Mouse (Mus musculus) embryo, embryonic 11.5 days (tissue): ENCODE results near the gene Nxph4.
A peak's percentile ranks its signal among the peaks of the same experiment; 100 is the strongest.

ENCODE experiments used
- DNase-seq: peaks from one replicate; pipeline ENCODE4 v3.0.0-alpha.2; 2012; ENCODE audit warnings: low read depth, low spot score

The Nxph4 gene

DNA sequence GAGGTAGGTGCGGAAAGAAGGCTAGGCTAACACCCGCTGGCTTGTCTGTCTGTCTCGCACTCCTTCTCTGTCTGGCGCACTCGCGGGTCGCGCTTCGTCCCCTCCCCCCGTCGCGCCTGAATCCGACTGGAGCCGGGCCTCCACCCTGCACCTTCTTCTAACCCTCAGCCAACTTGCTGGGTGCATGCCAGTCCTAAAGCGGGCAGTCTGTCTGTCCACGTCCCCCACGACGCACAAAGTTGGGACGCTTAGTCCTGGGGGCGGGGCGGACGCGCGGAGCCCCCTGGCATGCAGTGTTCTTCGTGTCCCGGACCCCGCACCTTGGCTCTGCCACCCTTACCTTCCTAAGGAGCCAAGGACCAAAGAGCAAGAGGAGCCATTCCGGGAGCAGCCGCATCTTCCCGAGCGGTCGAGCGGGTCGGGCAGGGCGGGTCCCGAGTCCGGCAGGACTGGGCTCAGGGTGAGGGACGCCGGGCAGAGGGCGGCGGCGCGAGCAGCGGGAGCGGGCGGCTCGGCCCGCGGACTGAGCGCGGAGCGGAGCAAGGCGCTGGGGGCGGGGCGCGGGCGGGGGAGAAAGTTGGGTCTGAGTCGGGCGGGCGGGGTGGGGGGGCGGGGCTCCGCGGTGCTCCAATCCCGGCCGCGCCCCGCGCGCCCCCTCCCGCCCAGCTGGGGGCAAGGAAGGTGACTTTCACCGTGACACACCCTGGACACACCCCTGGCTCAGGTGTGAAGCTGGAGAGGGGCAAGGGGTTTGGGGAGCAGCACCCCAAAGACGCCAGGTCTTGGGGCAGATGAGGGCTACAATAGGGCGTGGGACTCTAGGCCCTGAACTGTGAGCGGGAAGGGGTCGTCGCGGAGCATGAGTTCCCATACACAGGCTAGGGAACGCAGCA, at the start of gene Nxph4:
Gene Nxph4 (minus strand): TSS at position 524 of the 893 bp plus-strand sequence.
- DNase-seq = no peak

DNA sequence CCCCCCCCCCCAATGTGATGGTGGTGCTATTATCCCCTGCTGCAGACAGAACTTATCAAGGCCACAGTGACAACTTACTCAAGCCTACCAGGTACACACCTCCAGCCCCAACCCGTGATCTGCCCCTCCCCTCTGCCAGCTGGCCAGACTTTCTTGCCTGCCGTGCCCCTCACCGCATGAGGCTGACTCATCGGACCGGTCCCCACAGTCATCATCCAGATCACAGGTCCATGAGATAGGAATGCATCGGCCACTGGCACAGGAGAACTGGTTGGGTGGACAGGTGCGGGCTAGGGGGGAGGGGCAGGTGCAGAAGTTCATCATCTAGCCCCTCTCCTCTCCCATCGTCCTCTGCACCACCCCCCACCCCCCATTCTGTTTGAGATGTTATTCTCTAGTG, 49.3 kb upstream of the Nxph4 start:
- DNase-seq = no peak

DNA sequence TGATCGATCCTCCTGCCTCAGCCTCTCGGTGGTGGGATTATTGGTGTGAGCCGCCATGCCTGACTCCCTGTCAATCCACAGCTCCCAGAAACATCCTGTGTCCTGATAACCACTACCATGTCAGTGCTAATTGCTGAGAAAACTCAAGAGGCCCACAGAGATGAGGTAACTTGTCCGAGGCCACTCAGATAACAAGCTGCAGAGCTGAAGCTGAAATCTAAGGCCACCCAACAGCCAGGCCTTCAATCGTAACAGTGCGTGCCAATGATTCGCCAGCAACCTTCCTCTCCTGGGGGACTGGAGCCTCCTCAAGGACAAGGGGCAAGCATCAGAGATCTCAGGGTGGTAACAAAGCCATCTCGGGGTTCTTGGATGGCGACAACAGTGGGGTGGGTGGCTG, 46.9 kb upstream of the Nxph4 start:
- DNase-seq = no peak

DNA sequence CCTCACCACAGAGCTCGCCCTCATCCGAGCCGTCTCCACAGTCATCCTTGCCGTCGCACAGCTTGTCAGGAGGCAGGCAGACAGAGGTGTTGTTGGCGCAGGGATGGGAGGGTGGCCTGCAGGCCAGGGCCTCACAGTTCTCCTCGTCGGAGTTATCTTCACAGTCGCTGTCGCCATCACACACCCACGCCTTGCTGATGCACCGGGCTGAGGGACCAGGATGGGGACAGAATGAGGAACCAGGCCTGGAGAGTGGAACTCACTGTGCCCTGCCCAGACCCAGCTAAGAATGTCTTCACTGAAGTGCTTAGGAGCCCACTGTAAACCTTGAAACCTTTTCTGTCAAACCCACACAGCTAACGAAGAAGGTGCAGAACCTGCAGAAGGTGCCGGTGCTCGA, 43.6 kb upstream of the Nxph4 start:
- no peak for DNase-seq

DNA sequence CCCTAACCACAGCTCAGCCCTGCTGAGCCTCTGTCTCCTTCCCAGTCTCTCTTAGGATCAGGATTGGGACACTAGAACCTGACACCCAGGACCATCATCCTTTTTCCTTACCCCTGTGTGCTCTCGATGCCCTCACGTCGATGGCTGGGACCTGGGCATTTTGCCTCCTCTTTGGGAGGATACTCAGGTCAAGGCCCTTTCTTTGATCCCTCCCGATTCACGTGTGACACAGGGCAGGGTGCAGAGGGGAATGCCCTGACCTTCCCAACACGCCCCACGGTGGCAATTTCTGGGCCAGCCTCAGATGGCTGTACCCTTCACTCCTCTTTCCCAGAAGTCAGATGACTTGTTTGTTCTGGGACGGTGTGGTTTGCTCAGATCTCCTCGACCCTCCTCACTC, 42.8 kb upstream of the Nxph4 start:
- DNase-seq = no peak

DNA sequence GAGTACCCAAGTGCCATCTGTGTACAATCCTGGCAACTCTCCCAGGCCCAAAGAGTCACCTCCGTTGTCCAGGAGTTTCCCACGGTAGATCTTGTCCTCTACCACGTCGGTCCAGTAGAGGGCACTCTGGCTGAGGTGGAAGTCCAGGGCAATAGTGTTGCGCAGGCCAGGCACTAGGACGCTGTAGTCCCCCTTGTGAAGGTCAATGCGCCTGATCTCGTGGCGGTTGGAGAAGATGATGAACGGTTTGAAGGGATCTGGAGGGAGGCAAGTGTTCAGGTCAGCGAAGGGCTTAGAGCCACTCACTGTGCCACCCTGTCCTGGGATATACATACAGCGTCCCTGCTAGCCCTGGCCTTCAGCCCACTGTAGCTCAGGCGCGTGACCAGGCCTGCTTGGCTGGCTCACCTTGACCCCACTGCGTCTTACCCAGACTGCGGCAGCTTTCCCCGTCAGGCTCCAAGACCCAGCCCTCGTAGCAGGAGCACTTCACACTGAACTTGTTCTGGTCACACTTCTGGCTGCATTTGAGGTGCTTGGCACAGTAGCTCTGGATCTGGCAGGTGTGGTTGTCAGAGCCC, 42.1 kb upstream of the Nxph4 start:
- DNase-seq = no peak

DNA sequence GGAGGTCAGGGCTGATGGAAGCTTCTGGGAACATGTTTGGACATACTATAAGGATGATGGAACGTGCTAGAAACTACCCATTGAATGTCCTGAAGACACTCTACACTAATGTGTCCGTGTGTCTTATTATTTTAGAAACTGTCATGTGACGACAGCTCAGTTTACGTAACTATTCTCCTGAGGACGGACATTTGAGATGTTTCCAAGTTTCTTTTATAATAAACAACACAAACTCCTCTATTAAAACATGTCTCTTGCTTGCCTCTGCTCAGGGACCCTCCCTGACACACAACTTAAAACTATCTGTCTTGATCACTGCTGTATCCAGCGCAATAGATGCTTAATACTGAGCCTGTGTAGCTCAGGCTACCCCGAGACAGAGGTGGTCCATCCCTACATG, 41.4 kb upstream of the Nxph4 start:
- DNase-seq = no peak

DNA sequence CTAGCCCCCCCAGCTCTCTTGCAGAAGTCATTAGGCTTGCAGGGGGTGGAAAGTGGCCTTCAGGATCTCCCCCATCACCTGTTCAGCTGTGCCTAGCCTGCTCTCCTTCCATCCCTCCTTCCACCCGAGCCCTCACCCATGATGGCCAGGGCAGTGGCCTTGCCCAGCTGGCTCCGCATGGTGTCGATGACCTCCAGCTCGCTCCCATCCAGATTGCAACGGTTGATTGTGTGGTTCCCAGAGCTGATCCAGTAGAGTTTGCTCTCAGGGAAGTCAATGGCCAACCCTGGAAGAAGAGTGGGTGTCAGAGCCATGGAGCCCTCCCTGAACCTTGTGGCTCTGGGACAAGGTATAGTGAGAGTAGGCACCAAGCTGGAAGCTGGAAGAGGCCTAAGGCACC, 37.9 kb upstream of the Nxph4 start:
- DNase-seq = no peak

DNA sequence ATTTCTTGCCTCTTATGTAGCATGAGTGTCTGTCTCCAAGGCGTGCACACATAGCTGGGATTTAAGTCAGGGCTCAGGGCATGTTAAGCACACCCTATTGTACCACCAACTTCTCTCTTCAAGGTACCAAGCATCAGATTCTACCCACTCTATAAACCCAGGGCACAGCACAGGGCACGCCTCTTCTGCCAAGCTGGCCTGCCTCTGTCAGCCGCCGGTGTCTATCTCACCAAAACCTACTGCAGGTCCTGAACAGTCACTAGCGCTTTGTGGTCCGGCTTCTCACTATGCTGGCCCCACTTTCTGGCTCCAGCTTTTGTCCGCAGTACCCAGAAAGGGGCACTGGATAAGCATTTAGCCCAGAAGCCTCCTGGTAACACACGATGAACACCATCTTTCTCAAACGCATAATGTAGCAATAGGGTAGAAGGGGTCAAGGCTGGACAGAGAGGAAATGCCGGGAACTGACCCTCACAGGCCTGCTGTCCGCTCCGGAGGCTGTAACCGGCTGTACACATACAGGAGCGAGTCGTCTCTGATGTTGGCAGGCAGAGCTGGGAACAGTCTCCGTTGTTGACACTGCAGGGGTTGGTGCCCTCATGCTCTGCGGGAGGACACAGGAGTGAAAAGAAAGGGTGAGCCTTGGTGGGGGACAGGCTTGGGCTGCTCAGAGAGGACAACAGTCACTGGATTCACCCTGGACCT, 36.7 kb upstream of the Nxph4 start:
- no peak for DNase-seq

DNA sequence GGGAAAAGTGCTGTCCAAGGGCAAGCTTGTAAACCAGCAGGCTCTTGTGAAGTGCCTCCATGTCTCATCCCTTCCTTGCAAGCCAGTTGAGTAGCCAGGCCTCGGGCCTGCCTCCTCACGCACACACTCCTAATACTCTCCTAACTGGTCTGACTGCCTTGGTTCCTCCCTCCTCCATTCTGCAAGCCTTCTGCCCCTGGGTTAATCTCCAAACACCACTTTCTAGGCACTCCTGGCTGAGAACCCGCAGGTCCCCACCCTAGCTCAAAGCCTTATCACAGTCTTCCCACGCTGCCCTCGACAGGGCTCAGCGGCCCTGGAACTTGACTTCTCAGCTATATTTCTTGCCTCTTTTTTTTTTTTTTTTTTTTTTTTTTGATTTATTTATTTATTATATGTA, 36.0 kb upstream of the Nxph4 start:
- no peak for DNase-seq

DNA sequence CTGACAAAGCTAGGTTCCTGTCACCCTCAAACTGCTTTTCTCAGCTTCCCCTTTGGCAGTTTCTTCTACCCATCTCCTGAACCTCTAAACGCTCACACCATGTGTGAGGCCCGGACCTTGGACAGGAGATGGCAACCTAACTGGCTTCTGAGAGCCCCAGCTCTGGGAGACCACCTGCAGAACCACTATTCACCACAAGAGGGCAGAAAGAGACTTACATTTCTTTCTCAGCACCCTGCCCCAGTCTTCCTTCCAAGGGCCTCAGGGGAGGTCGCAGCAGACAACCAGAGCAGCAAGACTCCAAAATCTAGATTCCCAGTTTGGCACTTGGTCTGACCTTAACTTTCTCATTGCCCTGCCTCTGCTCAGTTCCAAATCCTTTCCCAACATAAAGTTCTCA, 35.1 kb upstream of the Nxph4 start:
- DNase-seq = peak; percentile 66

DNA sequence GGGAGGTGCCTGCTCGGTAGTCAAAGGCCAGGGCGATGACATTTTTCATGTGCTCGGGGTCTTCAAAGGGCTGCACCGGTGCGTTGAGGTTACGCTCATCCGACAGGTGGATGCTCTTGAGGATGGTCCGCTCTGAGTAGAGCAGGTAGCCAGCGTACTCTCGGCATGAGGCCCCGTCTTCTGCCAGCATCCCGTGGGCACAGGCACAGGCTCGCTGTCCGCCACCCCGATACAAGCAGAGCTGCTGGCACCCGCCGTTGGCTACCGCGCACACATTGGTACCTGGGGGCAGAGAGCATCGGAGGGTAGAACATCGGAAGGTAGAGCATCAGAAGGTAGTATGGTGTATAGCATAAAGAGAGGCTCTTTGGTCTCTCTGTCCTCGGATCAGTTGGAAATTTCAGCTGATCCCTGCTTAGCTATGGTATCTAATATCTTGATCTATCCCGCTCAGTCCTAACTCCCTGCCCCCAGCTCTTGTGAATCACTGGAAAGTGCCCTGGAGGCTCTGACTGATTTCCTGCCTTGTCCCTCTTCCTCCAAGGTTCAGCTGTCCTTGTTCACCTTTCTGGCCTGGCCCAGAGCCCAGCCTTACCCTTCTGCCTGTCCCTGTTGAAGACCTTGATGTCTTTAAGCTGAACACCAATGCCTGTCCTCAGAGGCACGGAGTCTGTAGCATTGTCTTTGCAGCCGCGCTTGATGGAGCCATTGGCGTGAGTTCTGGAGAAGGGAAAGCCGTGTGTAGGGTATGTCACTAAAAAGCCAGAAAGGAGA, 32.4 kb upstream of the Nxph4 start:
- no peak for DNase-seq

DNA sequence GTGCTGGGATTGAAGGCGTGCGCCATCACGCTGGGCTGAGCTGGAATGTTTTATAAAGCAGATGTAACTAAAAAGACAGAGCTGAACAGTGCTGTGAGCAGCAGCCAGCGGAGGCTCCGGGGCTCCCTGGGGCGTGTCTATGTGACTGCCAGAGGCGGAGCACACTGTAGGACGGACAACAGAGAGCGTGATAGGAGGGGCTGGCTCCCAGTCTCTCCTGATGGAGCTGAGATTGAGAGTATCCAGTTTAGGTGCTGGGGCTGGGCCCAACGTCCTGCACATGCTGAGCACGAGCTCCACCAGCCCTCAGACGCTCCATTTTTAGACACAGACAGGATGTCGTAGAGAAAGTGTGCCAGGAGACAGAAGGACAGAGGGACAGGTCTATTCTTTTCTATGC, 29.9 kb upstream of the Nxph4 start:
- DNase-seq = no peak

DNA sequence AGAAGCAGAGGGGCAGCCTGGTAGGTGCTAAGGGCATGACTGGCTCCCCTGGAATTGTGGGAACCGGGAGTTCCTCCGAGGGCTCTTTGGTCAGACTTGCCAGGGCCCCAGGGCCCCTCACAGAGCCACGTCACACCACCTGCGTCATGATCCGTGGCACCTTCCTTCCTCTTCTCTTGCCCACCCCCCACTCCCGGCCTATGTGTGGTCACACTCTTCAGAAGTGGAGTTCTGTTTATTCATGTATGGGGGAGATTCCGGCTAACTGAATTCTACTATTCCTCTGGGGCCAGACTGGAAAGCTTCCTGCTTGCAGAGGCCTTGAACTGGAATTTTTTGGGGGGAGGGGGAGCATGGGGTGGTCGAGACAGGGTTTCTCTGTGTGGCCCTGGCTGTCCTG, 29.5 kb upstream of the Nxph4 start:
- DNase-seq = no peak

DNA sequence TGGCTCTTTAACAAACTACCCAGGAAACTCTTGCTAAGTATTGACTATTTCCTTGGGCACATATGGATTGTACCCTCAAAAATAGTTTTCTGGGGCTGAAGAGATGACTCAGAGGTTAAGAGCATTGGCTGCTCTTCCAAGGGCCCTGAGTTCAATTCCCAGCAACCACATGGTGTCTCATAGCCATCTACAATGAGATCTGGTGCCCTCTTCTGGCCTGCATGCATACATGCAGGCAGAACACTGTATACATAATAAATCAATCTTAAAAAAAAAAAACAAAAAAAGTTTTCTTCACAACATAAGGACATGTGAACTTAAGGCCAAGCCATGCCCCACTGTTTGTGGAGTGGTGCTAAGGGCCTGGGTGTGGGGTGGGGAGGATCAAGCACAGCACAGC, 26.8 kb upstream of the Nxph4 start:
- DNase-seq = no peak

DNA sequence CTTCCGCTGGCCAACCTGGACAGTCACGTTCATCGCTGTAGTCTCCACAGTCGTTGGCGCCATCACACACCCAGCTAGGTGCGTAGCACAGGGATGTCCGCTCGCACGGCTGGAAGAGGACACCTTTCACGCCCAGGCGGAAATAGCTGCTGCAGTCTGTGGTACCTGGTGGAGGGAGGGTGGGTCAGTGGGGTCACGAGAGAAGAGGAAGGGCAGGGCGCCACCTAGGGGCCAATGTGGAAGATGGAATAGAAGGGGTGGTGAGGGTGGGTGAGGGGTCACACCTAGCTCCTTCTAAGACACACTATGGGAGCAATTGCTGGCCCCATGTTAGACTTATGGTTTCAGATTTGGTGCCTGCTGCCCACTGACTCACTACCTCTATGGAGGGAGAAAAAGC, 23.0 kb upstream of the Nxph4 start:
- DNase-seq = no peak

DNA sequence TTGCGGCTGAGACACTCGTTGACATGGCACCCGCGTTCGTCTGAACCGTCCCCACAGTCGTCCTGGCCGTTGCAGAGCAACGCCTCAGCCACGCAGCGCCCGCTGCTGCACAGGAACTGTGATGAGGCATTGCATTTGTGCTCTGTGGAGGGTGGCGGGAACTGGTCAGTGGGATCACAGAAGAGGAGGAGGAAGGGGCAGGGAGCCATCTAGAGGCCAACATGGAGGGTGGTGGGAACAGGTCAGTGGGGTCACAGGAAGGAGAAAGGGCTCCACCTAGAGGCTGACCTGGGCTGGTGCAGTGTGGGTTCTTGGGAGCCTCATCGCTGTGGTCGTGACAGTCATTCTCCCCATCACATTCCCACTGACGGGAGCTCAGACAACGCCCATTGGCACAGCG, 21.3 kb upstream of the Nxph4 start:
- no peak for DNase-seq

DNA sequence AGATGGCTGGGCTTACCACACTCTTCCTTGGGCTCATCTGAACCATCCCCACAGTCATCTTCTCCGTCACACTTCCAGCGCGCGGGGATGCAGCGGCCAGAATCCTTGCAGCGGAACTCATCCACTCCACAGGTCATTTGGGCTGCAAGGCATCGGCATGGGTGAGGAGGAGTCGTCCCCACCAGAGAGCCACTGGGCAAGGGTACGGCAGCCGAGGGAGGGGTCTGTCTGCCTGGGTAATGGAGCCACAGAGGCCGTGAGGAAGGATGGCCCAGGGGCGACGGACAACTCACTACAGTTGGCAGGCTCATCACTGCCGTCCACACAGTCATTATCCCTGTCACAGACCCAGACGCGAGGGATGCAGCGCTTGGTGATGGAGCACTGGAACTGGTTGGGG, 15.5 kb upstream of the Nxph4 start:
- DNase-seq = no peak

DNA sequence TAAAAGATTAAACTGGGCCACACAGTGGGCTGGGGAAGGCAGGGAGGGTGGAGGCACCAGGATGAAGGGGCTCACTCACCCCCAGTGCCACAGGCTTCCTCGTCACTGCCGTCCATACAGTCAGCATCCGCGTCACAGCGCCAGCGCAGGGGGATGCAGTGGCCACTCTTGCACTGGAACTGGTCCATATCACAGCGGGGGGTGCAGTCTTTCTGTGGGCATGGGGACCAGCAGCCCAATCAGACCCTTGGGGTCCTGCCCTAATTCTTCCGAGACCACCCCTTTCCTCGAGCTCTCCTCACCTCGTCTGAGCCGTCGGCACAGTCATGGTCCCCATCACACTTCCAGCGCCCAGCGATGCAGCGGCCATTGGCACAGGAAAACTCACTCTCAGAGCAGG, 13.9 kb upstream of the Nxph4 start:
- no peak for DNase-seq

DNA sequence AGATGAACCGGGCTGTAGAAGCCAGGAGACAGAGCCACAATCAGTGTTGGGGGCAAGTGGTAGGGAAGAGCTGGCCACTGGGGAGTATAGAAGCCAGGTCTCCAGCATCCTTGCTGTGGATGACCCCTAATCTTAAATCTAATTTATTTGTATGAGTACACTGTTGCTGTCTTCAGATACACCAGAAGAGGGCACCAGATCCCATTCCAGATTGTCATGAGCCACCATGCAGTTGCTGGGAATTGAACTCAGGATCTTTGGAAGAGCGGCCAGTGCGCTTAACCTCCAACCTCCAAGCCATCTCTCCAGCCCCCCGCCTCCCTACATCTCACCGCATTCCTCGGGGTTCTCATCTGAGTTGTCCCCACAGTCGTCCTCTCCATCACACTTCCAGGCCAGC, 12.1 kb upstream of the Nxph4 start:
- DNase-seq = no peak

DNA sequence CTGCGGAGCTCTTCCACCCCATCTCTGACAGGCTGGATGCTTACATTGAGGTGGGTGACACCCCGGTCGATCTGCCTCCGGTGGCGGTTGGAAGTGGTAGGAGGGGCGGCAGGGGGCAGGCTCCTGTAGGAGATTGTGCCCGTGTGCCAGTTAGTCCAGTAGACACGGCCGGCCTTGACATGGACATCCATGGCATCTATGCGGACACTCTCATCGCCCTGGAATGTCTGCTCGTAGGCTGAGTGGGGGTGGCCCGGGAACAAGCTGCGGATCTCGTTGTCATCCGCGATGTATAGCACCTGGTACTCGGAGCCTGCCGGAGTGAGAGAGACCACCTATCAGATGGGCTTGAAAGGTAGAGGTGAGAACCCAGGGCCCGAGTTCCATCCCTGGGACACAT, 10.0 kb upstream of the Nxph4 start:
- no peak for DNase-seq

DNA sequence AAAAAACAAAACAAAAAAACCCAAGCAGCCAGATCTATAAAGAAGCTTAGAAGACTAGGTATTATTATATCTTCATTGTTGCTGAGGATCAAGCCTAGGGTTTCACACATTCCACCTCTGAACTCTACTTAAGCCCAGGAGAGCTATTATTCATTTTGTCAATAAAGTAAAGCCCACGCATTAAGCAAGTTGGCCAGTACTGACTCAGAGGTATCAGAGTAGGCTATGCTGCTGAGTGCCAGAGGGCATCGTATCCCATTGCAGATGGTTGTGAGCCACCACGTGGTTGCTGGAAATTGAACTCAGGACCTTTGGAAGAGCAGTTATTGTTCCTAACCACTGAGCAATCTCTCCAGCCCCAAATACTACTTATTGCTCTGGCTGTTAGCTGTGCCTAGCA, 9.6 kb upstream of the Nxph4 start:
- DNase-seq = no peak
